Mouse (Mus musculus) kidney, adult 18-20 months (tissue): ENCODE measurements around the gene Nrip1.

ENCODE experiments used
- DNase-seq: peaks from one replicate; pipeline ENCODE4 v3.0.0; 2021

The Nrip1 gene

GRCm38 (mm10) chr16:76370716-76371613, 2.7 kb downstream of the Nrip1 start:
- DNase-seq, result no peak

- no peak for DNase-seq
Measured at GRCm38 (mm10) chr16:76370041-76370715, 3.4 kb downstream of the Nrip1 start.

- DNase-seq, result no peak
Measured at GRCm38 (mm10) chr16:76369236-76369635, 4.4 kb downstream of the Nrip1 start.

GRCm38 (mm10) chr16:76367261-76367908, 6.2 kb downstream of the Nrip1 start:
- no peak for DNase-seq

DNA sequence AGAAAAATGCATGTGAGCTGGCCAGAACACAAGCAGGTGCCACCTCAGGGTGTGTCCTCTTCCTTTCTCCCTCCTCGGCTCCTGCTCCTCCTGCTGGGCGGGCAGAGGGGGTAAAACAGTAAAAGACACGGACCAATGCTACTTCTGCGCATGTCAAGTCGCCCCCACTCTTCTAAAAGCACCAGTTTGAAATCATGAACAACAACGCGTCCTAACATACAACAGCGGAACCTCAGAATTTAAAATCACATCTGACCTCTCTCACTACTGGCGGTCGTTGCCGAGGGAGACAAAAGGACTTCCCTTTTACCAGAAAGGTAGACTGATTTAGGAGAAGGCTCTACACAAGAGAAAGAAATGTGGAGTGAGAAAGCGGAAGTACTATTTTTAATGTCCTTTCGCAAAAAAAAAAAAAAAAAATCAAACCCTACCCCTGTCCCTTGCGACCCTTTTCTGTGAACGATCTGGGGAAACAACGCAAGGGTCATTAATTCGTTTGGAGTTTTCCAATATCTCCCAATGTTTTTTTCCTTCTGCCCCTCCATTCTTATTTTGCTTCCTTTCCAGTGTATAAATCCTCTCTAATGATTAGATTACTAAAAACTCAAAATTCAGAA, 7.7 kb downstream of the Nrip1 start:
- no peak for DNase-seq

DNA sequence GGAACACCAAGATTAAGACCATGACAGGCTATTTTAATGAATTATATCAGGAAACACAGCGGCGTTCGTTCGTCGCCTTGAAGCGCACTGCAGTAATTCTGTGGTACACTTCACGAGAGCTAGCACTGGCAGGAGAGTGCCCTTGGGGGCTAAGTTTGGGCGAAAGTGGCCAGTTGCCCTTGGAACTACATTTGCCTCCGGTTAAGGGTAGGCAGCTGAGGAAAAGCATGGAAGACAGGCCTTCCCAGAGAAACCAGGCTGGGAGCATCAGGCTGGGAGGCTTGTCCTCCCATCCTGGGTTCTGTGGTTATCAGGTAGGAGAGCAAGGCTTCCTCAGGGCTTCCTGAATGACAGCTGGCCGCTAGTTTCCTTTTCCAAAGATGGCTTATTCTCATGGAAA, 8.4 kb downstream of the Nrip1 start:
- no peak for DNase-seq

DNA sequence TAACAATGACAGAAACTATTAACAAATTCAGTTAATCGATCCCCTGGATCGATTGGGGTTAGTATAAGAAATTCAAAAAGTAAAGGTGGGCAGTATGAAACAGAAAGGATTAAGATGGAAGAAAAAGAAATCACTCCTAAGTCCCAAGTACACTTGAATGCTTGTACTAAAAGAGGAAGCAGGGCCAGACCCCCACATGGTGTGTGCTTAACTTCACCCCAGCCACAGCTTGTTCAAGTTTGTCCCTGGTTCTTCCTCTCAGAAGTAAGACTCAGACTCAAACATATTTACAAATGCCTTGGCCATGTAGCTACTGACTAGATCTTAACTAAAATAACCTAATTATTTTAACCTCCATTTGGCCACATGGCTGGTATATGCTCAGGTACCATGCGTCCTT, 10.0 kb downstream of the Nrip1 start:
- DNase-seq, result no peak

DNA sequence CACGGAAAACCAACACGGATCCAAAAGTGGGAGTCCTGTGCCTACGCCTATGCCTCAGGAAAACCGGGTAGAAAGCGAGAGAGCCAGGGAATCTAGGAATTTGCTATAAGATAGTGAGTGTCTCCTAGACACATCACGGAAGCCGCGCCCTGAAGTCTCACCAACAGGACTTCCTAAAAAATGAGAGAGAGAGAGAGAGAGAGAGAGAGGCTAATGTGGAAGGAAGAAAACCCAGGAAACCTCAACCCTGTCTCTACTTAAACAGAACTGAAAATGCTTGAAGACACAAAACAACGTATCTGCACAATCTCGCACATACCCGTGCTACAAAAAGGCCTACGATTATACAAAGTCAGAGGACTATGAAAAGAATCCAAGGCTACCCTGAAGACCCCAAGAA, 10.6 kb downstream of the Nrip1 start:
- no peak for DNase-seq

GRCm38 (mm10) chr16:76360441-76360840, 13.2 kb downstream of the Nrip1 start:
- DNase-seq, result no peak

DNA sequence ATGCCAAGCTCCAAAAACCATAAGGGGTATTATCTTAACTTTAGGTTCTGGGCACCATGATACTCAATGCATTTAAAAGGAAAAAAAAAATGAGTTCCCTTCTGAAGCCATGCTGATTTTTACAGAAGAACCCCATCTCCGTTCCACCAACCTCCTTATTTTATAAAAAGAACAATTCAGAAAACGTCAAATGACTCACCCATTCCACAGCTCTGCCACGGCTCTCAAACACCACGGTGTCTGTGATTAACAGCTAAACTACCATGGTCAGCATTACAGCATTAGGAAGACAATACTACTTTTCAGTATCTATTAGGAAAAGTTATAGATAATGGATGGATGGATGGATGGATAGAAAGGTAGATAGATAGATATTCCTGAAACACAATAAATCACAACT, 14.9 kb downstream of the Nrip1 start:
- no peak for DNase-seq

- DNase-seq, result no peak
Measured at GRCm38 (mm10) chr16:76358128-76358748, 15.4 kb downstream of the Nrip1 start.

DNA sequence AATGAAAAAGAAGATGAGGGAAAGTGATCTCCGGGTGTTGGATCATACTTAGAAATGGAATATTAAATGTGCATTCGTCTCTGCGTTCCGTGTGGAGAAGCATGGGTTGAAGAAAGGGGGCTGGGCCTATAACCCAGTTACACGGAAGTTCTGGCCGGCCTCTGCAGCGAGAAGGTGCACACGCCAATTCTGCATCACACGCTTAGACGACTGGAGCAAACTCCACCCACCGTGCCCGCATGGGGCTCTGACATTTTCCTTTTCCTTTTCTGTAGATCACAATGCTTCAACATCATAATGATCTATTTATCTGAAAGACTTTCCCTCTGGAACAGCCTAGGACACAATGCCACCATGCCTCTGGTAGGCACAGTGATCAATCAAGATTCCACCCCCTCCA, 16.5 kb downstream of the Nrip1 start:
- DNase-seq, result no peak

GRCm38 (mm10) chr16:76355947-76356550, 17.6 kb downstream of the Nrip1 start:
- DNase-seq, result no peak

GRCm38 (mm10) chr16:76355267-76355666, 18.4 kb downstream of the Nrip1 start:
- DNase-seq, result no peak

- DNase-seq, result no peak
Measured at GRCm38 (mm10) chr16:76354841-76355240, 18.8 kb downstream of the Nrip1 start.

- DNase-seq, result no peak
Measured at GRCm38 (mm10) chr16:76354289-76354688, 19.3 kb downstream of the Nrip1 start.

DNA sequence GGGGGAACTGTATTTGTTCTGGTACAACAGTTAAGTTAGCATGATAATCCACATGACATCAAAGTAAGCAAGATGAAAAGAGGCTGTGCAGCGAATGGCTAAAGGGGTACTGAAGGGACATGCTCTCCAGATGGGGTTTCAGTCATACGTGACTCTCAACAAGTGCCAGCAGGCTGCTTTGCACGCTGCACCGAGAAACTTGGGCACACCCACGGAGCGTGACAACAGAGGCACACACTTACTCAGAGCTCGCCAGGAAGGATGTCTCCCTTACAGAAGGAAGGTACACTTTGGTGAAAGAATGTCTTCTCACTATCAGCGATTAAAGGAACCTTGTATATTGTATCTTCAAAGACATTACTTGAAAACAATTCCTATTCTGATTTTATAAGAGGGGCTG, 22.7 kb downstream of the Nrip1 start:
- DNase-seq, result no peak

DNA sequence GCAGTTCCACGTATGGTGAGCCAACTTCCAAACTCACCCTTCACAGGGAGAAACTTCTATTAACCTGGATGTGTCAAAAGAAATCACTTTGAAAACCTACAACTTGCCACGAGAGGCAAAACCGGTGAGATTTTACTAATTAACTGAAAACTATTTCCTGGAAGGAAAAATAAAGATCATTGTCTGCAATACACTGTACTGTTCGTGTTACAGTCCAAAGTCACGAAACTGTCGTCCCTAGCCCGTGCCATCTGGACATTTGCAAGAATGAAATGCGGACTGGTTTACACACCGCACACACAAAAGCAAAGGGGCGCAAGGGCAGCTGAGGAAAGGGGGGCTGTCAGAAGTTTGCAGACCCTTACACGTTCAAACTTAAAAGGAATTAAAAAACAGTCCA, 24.6 kb downstream of the Nrip1 start:
- DNase-seq, result no peak

DNA sequence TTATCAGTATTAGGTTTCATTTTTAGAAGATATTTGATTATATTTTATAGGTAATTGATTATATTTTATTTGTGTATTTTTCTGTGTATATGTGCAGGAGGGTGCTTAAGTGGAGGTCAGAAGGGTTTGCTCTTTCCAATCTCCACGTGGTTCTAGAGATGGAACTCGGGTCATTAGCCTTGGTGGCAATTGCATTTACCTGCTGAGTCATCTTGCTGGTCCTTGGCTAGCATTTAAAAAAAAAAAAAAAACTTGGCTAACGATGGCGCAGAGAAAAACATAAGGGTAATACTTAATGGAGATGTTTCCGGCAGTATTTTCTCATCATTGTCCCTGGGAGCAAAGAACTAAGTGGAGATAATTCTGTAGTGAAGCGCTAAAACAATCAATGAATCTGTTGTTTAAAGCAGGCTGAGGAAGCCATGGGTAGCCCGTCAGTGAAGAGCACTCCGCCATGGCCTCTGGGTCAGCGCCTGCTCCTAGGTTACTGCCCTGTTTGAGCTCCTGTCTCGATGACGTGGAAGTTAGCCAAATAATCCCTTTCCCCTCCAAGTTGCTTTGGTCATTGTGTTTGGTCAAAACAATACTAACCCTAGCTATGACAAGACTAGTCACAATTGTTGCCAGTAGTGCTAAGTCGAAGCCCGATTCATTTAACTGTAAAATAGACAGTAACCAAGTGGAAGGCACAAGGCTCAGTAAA, 25.8 kb downstream of the Nrip1 start:
- no peak for DNase-seq

GRCm38 (mm10) chr16:76346371-76346770, 27.3 kb downstream of the Nrip1 start:
- DNase-seq, result no peak

- DNase-seq, result no peak
Measured at GRCm38 (mm10) chr16:76344761-76345368, 28.8 kb downstream of the Nrip1 start.
